Mouse (Mus musculus) kidney, embryonic 14.5 days (tissue): ENCODE measurements around the gene Dlg2. TPM values are rescaled to one million over a fixed set of nuclear protein-coding genes. Genes with fewer than 3 reads are reported as not detected.
A peak's percentile ranks its signal among the peaks of the same experiment; 100 is the strongest.

Source experiments
- ATAC-seq: fragments of 200-750 bp; cut with Nextera tagmentation; 2 replicates; pipeline ENCODE4 v1.8.0; 2017; ENCODE audit warnings: moderate number of reproducible peaks, mild to moderate bottlenecking, moderate TSS enrichment, moderate library complexity; ENCODE audit not compliant: low FRiP score, low TSS enrichment
- H3K27ac ChIP-seq: fragments of 300-500 bp; sonication (generic); 2 replicates; pipeline ENCODE4 v1.5.1; 2014; ENCODE audit warnings: low read depth, mild to moderate bottlenecking, low read length, moderate library complexity, mixed read lengths
- H3K27me3 ChIP-seq: fragments of 300-500 bp; sonication (generic); 2 replicates; pipeline ENCODE4 v1.6.1; 2014; ENCODE audit warnings: mild to moderate bottlenecking, low read length; ENCODE audit not compliant: control insufficient read depth, insufficient read depth
- H3K36me3 ChIP-seq: fragments of 300-500 bp; sonication (generic); 2 replicates; pipeline ENCODE4 v1.6.1; 2014; ENCODE audit warnings: low read length, mixed read lengths; ENCODE audit not compliant: control insufficient read depth, insufficient read depth
- H3K4me1 ChIP-seq: fragments of 300-500 bp; sonication (generic); 2 replicates; pipeline ENCODE4 v1.6.1; 2014; ENCODE audit warnings: low read length, mixed read lengths; ENCODE audit not compliant: control insufficient read depth, insufficient read depth
- H3K4me2 ChIP-seq: fragments of 300-500 bp; sonication (generic); replicated peaks from 2 replicates; pipeline ENCODE4 v1.6.1; 2014; ENCODE audit warnings: low read depth, mild to moderate bottlenecking, low read length
- H3K4me3 ChIP-seq: fragments of 300-500 bp; sonication (generic); 2 replicates; pipeline ENCODE4 v1.5.1; 2014; ENCODE audit warnings: mild to moderate bottlenecking, low read length
- H3K9ac ChIP-seq: fragments of 300-500 bp; sonication (generic); 2 replicates; pipeline ENCODE4 v1.6.1; 2014; ENCODE audit warnings: low read depth, mild to moderate bottlenecking, low read length, moderate library complexity
- H3K9me3 ChIP-seq: fragments of 300-500 bp; sonication (generic); 2 replicates; pipeline ENCODE4 v1.6.1; 2016; ENCODE audit warnings: low read length; ENCODE audit not compliant: control insufficient read depth
- WGBS: fragments of 180-500 bp; shearing (Covaris S2); extraction: QIAGEN DNeasy Blood & Tissue Kit; methylation state at CpG from one replicate; pipeline ENCODE4 v1.1.7; 2014; 5-methylcytosine and 5-hydroxymethylcytosine counted together
- polyA plus RNA-seq: library from polyadenylated mRNA; unstranded; fragments of >200 nt; fragmentation: Nextera tagmentation; extraction: Ambion mirVana; gene quantifications from 2 replicates; pipeline ENCODE4 v1.2.1, GENCODE M21; 2014

Dlg2 gene
- polyA plus RNA-seq, 1 experiment from 2014 or later = 0.97 TPM

DNA sequence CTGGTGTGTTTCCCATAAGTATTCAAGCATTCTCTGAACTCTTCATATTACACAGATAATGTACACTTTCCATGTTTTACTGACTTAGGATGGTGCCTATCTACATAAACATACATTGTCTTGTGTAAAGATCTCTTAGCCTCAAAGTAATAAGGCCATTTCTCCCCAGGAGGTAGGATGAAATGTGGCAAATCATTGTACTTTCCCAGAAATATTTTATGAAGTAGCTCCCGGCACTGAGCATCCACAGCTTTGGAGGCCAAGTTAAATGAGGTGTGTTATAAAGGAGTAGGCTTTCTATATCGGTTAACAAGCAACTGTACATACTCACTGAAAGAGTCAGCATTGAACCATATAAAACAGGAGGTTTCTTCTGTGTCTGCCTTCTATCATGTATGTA is 1960.7 kb downstream of the Dlg2 start:
- Histone ChIP-seq H3K4me3 (no peak overlapping the region), H3K27me3 (no peaks in the 10 kb centered on the region), H3K9me3 (no peaks in the 10 kb centered on the region), H3K9ac (no peak overlapping the region), H3K4me1 (no peaks in the 10 kb centered on the region), H3K27ac (no peak overlapping the region), H3K4me2 (no peak overlapping the region), H3K36me3 (no peaks in the 10 kb centered on the region)
- WGBS = 73% methylated on average over 2 of the region's 2 CpGs
- no peak for ATAC-seq

DNA sequence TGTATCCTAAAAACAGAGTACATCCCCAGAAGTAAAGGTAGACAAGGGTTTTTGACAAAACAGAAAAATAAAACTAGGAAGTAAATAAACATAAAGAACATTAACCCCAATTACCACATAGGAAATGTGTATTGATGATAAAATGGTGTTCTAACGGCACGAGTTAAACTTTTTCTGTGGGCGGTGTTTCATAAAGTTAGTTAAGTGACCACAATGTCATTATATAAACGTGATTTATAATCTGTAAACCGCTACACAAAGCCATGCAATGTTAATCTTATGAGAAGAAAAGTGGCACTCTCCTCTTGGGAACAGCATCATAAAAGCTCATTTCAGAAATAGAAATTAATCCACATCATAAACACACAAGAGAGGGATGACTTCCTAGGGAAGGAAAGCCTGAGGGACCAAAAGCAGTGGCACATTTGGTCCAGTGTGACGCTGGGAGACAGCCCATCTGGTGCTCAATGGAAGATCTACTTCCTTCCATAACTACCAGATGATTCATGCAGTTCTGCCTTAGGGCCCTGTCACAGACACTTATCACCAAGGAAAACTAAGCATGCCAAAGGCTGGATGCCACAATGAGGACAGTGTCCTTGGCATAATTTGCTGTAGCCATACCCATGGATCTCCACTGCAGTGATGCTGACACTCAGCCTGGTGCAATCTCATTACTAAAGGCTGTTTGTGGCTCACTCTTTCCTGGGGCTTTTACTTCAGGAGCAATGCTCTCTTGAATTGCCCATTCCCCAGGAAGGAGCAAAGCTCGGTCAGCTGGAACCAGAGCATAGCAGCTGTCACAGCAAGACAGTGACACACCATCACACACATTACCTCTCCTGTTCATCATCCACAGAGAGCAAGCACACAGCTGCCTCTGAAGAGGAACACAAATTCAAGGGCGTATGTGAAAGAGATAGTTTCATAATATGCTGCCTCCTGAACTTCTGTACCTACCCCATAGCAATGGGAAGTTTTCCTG is 1963.3 kb downstream of the Dlg2 start:
- 65% methylated on average over 8 of the region's 8 CpGs for WGBS
- Histone ChIP-seq H3K4me2 (no peak overlapping the region), H3K27ac (no peak overlapping the region), H3K4me3 (no peak overlapping the region), H3K9ac (no peak overlapping the region), H3K4me1 (peaks cover 6% of the 10 kb centered on the region; the same call in 1 of the 2 replicates), H3K27me3 (no peaks in the 10 kb centered on the region), H3K36me3 (no peaks in the 10 kb centered on the region), H3K9me3 (no peaks in the 10 kb centered on the region)
- 0 out of 2 replicates have a peak, but pooled peaks have one; percentile 52 for ATAC-seq

DNA sequence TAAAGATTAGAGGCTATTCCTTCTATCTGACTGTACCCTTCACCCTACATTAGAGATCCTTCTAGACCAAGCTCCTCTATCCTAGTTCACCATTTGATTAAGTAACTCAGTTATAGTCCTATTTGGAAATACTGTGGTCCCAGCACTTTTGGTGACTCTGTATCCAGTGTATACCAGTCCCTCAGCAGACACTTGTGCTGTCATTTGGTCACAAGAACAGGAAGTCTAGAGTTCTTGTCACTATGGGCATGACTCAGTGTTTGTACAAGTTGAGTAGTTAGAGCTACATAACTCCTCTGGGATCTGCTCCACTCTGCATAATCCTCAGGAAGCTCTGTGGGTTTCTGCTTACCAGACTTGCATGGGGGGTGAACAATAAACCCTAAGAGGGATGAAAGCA is 1965.1 kb downstream of the Dlg2 start:
- Histone ChIP-seq H3K9me3 (no peaks in the 10 kb centered on the region), H3K4me2 (no peak overlapping the region), H3K4me1 (peaks cover 6% of the 10 kb centered on the region; the same call in 1 of the 2 replicates), H3K27ac (no peak overlapping the region), H3K36me3 (no peaks in the 10 kb centered on the region), H3K9ac (no peak overlapping the region), H3K4me3 (no peak overlapping the region), H3K27me3 (no peaks in the 10 kb centered on the region)
- ATAC-seq = no peak

DNA sequence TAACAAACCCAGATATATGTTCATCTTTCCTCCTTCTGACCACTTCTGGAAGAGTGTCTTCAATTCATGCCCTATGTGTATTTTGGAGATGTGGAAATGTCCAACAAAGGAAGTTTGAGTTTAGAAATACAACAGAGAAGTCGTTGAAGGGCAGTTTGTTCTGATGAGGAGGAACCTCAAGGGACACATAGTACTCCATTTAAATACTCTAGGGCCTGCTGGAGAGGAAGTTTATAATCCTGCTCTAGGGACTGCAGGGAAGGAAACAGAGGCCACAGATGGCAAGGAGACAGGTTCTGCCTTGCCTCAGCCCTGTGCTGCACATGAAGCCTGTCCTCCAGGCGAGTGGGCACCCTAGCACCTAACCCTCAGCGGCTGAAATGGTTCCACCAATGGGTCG is 1965.6 kb downstream of the Dlg2 start:
- Histone ChIP-seq H3K4me1 (peaks cover 6% of the 10 kb centered on the region; the same call in 1 of the 2 replicates), H3K27ac (no peak overlapping the region), H3K36me3 (no peaks in the 10 kb centered on the region), H3K4me2 (no peak overlapping the region), H3K27me3 (no peaks in the 10 kb centered on the region), H3K9me3 (no peaks in the 10 kb centered on the region), H3K4me3 (no peak overlapping the region), H3K9ac (no peak overlapping the region)
- ATAC-seq = no peak
- WGBS = 79% methylated on average over 4 of the region's 4 CpGs

DNA sequence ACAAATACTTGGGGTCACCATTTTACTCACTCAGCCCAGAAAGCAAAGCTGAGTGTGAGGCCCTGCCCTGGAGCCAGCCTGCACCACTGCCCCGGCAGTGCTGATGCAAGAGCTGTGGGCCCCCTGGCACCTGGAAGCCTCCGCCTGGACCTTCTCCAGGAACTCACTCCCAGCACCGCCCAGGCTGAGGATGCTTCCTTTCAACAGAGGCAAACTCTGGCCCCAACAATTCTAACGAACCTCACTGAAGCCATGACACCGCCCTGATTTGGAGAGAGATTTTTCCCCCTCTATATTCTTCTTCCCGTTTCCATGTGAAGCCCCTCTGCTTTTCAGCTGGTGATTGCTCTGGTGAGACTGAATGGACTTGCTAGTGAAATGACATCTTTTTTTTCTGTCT is 1971.5 kb downstream of the Dlg2 start:
- no peaks in the 10 kb centered on the region for H3K36me3 ChIP-seq
- 75% methylated on average over 6 of the region's 6 CpGs for WGBS
- H3K9ac ChIP-seq = no peak overlapping the region
- H3K9me3 ChIP-seq = no peaks in the 10 kb centered on the region
- no peak overlapping the region for H3K27ac ChIP-seq
- H3K4me1 ChIP-seq = peaks cover 6% of the 10 kb centered on the region; the same call in 1 of the 2 replicates
- H3K27me3 ChIP-seq = no peaks in the 10 kb centered on the region
- H3K4me2 ChIP-seq = no peak overlapping the region
- no peak for ATAC-seq
- no peak overlapping the region for H3K4me3 ChIP-seq

DNA sequence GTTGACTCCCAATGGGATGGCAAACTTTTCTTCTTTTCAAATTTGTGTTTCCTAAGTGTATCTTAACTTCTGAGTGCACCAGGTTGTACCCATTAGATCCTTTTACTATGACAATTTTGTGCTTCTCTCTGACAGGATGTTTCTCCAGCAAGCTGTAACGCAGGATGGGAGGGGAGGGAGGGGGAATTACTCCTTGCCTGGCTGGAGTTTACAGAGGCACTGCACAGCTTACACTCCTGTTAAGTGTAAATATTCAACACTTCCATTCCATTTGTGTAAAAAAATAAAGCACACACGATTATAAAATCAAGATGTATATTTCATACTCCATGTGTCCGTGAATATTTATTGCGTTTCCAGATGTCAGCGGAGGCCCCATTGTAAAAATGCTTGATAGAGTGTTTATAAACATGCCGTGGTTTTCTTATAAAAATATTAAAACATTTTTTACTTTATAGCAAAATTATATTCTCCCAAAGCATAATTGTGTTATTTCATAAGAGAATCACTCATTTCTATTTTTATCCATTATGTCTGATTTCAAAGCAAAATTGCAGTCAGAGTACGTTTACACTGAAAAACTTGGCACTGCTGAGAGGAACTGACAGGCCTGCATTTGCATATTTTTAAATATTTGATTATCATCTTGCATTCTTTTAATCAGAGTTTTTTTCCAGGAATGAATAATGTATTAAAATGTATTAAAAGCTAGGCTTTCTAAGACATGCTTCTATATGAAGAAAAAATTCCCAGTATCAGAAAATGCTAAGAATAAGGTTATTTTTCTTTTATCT is 1972.5 kb downstream of the Dlg2 start:
- Histone ChIP-seq H3K4me3 (no peak overlapping the region), H3K4me1 (no peaks in the 10 kb centered on the region), H3K9me3 (no peaks in the 10 kb centered on the region), H3K27me3 (no peaks in the 10 kb centered on the region), H3K27ac (no peak overlapping the region), H3K36me3 (no peaks in the 10 kb centered on the region), H3K9ac (no peak overlapping the region), H3K4me2 (no peak overlapping the region)
- 73% methylated on average over 7 of the region's 7 CpGs for WGBS
- ATAC-seq = no peak

DNA sequence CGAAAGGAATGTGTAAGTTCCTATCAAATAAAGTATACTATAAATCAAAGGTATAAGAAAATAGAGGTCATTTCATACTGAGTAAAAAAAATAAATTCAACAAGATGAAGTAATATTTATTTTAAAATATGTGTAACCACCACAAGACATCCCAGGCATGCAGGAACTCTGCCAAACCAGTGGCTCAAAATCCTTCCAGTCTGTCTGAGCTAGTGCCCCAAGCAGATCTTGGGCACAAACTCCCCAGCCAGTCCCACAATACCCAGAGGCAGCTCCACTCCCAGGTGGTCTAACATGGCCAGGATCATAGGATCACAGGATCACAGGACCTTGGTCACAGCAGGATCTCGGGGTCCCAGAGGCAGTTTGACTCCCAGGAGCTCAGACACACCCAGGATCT is 1977.7 kb downstream of the Dlg2 start:
- no peaks in the 10 kb centered on the region for H3K9me3 ChIP-seq
- no peak overlapping the region for H3K4me2 ChIP-seq
- H3K27me3 ChIP-seq = no peaks in the 10 kb centered on the region
- H3K9ac ChIP-seq = no peak overlapping the region
- no peaks in the 10 kb centered on the region for H3K36me3 ChIP-seq
- H3K4me3 ChIP-seq = no peak overlapping the region
- 76% methylated on average over 2 of the region's 2 CpGs for WGBS
- no peaks in the 10 kb centered on the region for H3K4me1 ChIP-seq
- no peak overlapping the region for H3K27ac ChIP-seq
- ATAC-seq = no peak

DNA sequence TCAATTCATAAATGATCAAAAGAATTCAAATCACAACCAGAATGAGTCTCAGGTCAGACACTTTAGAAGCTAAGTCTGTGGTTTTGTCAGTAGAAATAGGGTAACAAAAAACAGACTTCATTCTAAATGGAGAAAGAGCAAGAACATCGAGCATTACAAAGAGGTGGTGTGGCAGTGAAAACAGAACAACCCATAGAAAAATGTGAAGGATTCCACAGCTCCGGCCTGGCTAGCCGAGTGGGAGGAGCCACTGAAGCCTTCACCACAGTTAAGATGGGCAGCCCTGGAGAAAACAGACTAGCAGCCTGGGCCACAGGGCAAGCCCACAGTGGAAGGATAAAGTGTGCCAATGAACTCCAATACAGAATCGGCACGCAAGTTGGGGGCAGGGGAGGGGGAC is 1979.5 kb downstream of the Dlg2 start:
- Histone ChIP-seq H3K36me3 (no peaks in the 10 kb centered on the region), H3K4me1 (no peaks in the 10 kb centered on the region)
- 61% methylated on average over 5 of the region's 5 CpGs for WGBS

DNA sequence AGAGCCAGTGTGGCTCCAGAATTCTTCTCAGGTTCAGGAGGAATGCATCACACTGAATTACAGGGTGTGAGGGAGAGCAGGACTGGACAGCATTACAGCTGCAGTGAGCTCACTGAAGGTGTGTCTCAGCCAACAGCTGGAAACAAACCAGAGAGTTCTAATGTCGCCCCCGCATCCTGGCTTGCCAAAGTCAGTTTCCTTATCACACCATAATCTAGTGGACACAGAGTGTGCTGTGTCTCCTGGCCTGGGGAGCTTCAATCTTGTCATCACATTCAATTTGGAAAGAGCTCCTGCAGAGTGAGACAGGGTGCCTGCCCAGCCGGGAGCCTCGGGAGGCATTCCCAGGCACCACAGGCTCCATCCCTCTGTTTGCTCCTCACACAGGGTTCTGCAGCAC is 1981.3 kb downstream of the Dlg2 start:
- WGBS = 12% methylated on average over 4 of the region's 4 CpGs
- no peaks in the 10 kb centered on the region for H3K36me3 ChIP-seq

More for the DNA sequence above, 1979.5 kb downstream of the Dlg2 start:
- Histone ChIP-seq H3K4me3 (no peak overlapping the region), H3K27ac (no peak overlapping the region), H3K4me2 (no peak overlapping the region), H3K9ac (no peak overlapping the region), H3K27me3 (no peaks in the 10 kb centered on the region), H3K9me3 (no peaks in the 10 kb centered on the region)
- peak; percentile 35; the same call in 1 of the 2 replicates for ATAC-seq

More for the DNA sequence above, 1981.3 kb downstream of the Dlg2 start:
- Histone ChIP-seq H3K9me3 (no peaks in the 10 kb centered on the region), H3K4me1 (no peaks in the 10 kb centered on the region), H3K9ac (no peak overlapping the region), H3K27me3 (no peaks in the 10 kb centered on the region), H3K4me3 (no peak overlapping the region), H3K27ac (no peak overlapping the region), H3K4me2 (no peak overlapping the region)
- ATAC-seq = peak; percentile 76; the same call in 1 of the 2 replicates
